In genomic region chr11:98238416-98238815, GRCm38 (mm10) we compare ENCODE assay signal across 1 mouse cellular context.
TF ChIP-seq lines count a peak whose summit lies in the region.

No protein-coding gene starts in this region.

TF ChIP-seq in CH12.LX, 34 proteins besides CTCF, POLR2A, EP300 and RAD21 (continued from another document):
- no peak for TF ChIP-seq BHLHE40 (IDR thresholded peaks at IDR 0.05; ENCODE audit: low read depth, low read length)
- no peak for TF ChIP-seq SIN3A (IDR thresholded peaks at IDR 0.05; ENCODE audit: low read length)
- TF ChIP-seq NRF1 (IDR thresholded peaks at IDR 0.05; ENCODE audit: low read depth, low read length), result no peak
